In genomic region chr1:172016031-172016430, GRCm38 (mm10) we compare ENCODE assay signal across 10 mouse cellular contexts. TPM values are rescaled to one million over a fixed set of nuclear protein-coding genes. Genes with fewer than 3 reads are reported as not detected.
DNase-seq lines count a peak whose midpoint lies in the region; ATAC-seq and TF ChIP-seq lines count a peak whose summit lies in the region.
"Had no signal": no experiment of that assay in that cellular context is flagged by ENCODE, and none has a peak within 500 bp of the region (broad histone marks: within the 10 kb centered on the region; RNA-seq: fewer than 3 reads in every experiment).

No protein-coding gene starts in this region.

- H3K4me3 ChIP-seq in kidney, postnatal 0 days (replicated peaks; ENCODE audit: low read depth, low read length): no peak overlapping the region
- H3K4me3 ChIP-seq in embryonic facial prominence, embryonic 11.5 days (ENCODE audit: low read depth, low read length): no peak overlapping the region
- H3K4me3 ChIP-seq in hindbrain, embryonic 14.5 days (replicated peaks; ENCODE audit: low read length): no peak overlapping the region
- no peak overlapping the region for H3K4me3 ChIP-seq in midbrain, postnatal 0 days (ENCODE audit: low read depth, low read length)

- no peaks in the 10 kb centered on the region for H3K9me3 ChIP-seq in kidney, postnatal 0 days (replicated peaks; ENCODE audit: low read length)
- H3K9me3 ChIP-seq in embryonic facial prominence, embryonic 11.5 days (replicated peaks; ENCODE audit: control insufficient read depth, low read length): no peaks in the 10 kb centered on the region
- H3K9me3 ChIP-seq in hindbrain, embryonic 14.5 days (ENCODE audit: control insufficient read depth, low read length): no peaks in the 10 kb centered on the region
- H3K9me3 ChIP-seq in midbrain, postnatal 0 days (ENCODE audit: low read length): no peaks in the 10 kb centered on the region

- H3K4me2 ChIP-seq in kidney, postnatal 0 days (ENCODE audit: low read length): peak overlapping the region; percentile 31; the same call in 1 of the 2 replicates
- peak overlapping the region; percentile 19 for H3K4me2 ChIP-seq in embryonic facial prominence, embryonic 11.5 days (ENCODE audit: low read depth, low read length)
- peak overlapping the region; percentile 36 for H3K4me2 ChIP-seq in hindbrain, embryonic 14.5 days (replicated peaks)
- H3K4me2 ChIP-seq in midbrain, postnatal 0 days (ENCODE audit: low read depth, low read length, poor library complexity, severe bottlenecking): peak overlapping the region; percentile 12

- H3K9ac ChIP-seq in kidney, postnatal 0 days (ENCODE audit: low read depth, low read length): 0 out of 2 replicates have a peak overlapping the region, but pooled peaks have one; percentile 18
- no peak overlapping the region; the same call in none of the 2 replicates for H3K9ac ChIP-seq in embryonic facial prominence, embryonic 11.5 days (replicated peaks; ENCODE audit: low read length)
- peak overlapping the region; percentile 39 for H3K9ac ChIP-seq in hindbrain, embryonic 14.5 days
- no peak overlapping the region for H3K9ac ChIP-seq in midbrain, postnatal 0 days (replicated peaks; ENCODE audit: low read length, poor library complexity, severe bottlenecking)

- whole genome bisulfite sequencing in kidney, postnatal 0 days: 42% methylated on average over 8 of the region's 8 CpGs
- WGBS in embryonic facial prominence, embryonic 11.5 days: 78% methylated on average over 8 of the region's 8 CpGs
- 38% methylated on average over 8 of the region's 8 CpGs for WGBS in hindbrain, embryonic 14.5 days
- 40% methylated on average over 8 of the region's 8 CpGs for WGBS in midbrain, postnatal 0 days

- H3K4me1 ChIP-seq in kidney, postnatal 0 days (replicated peaks; ENCODE audit: insufficient read depth, low read length): peaks cover 28% of the 10 kb centered on the region
- peaks cover 17% of the 10 kb centered on the region; the same call in 1 of the 2 replicates for H3K4me1 ChIP-seq in embryonic facial prominence, embryonic 11.5 days (ENCODE audit: control insufficient read depth, insufficient read depth, low read length)
- H3K4me1 ChIP-seq in hindbrain, embryonic 14.5 days (replicated peaks; ENCODE audit: control insufficient read depth, insufficient read depth, low read length): peaks cover 82% of the 10 kb centered on the region
- H3K4me1 ChIP-seq in midbrain, postnatal 0 days (ENCODE audit: insufficient read depth, low read length): peaks cover 37% of the 10 kb centered on the region

- peak; percentile 56 for DNase-seq in kidney, postnatal 0 days (ENCODE audit: low spot score)
- no peak for DNase-seq in kidney, postnatal 25 days
- no peak for DNase-seq in embryonic facial prominence, embryonic 11.5 days (ENCODE audit: low spot score)
- no peak for DNase-seq in hindbrain, embryonic 14.5 days (ENCODE audit: low spot score)
- DNase-seq in midbrain, postnatal 0 days (ENCODE audit: low spot score): no peak
- no peak for DNase-seq in cerebellum, adult 18-20 months
- no peak for DNase-seq in cerebellum, adult 9-10 months
- no peak for DNase-seq in lung, postnatal 14 days
- DNase-seq: kidney, adult 18-20 months had no signal

- H3K36me3 ChIP-seq in kidney, postnatal 0 days (ENCODE audit: insufficient read depth, low read length): no peaks in the 10 kb centered on the region
- H3K36me3 ChIP-seq in embryonic facial prominence, embryonic 11.5 days (replicated peaks; ENCODE audit: control insufficient read depth, insufficient read depth, low read depth, low read length): peaks cover 9% of the 10 kb centered on the region
- H3K36me3 ChIP-seq in hindbrain, embryonic 14.5 days (replicated peaks; ENCODE audit: control insufficient read depth, insufficient read depth): peaks cover 27% of the 10 kb centered on the region
- peaks cover 13% of the 10 kb centered on the region for H3K36me3 ChIP-seq in midbrain, postnatal 0 days (ENCODE audit: insufficient read depth, low read length)

- no peak for TF ChIP-seq CTCF in kidney, postnatal 0 days (IDR thresholded peaks at IDR 0.05; ENCODE audit: low read depth)
- no peak for TF ChIP-seq CTCF in midbrain, postnatal 0 days (IDR thresholded peaks at IDR 0.05)

- ATAC-seq in kidney, postnatal 0 days (replicated peaks; ENCODE audit: low FRiP score, low read depth): no peak
- ATAC-seq in embryonic facial prominence, embryonic 11.5 days (replicated peaks; ENCODE audit: insufficient number of reproducible peaks, low FRiP score, low TSS enrichment, low read depth): no peak
- no peak for ATAC-seq in hindbrain, embryonic 14.5 days (ENCODE audit: low FRiP score)
- ATAC-seq in midbrain, postnatal 0 days (ENCODE audit: low FRiP score): no peak

- H3K27ac ChIP-seq in kidney, postnatal 0 days: peak overlapping the region; percentile 57; the same call in 1 of the 2 replicates
- peak overlapping the region; percentile 80 for H3K27ac ChIP-seq in embryonic facial prominence, embryonic 11.5 days (replicated peaks; ENCODE audit: low read depth, low read length)
- H3K27ac ChIP-seq in hindbrain, embryonic 14.5 days: peak overlapping the region; percentile 88
- H3K27ac ChIP-seq in midbrain, postnatal 0 days (ENCODE audit: low read depth, low read length): peak overlapping the region; percentile 48; the same call in 1 of the 2 replicates

- H3K27me3 ChIP-seq in kidney, postnatal 0 days (ENCODE audit: insufficient read depth, low read length): no peaks in the 10 kb centered on the region
- H3K27me3 ChIP-seq in embryonic facial prominence, embryonic 11.5 days (ENCODE audit: control insufficient read depth, insufficient read depth, low read length): no peaks in the 10 kb centered on the region
- no peaks in the 10 kb centered on the region for H3K27me3 ChIP-seq in hindbrain, embryonic 14.5 days (ENCODE audit: control insufficient read depth, insufficient read depth, low read length)
- H3K27me3 ChIP-seq in midbrain, postnatal 0 days (ENCODE audit: insufficient read depth, low read length): no peaks in the 10 kb centered on the region

RNA-seq across cellular contexts. Expression of gene Vangl2, which starts 12.2 kb away (rescaled TPM):
- polyA plus RNA-seq in kidney, postnatal 0 days (2015; fragmentation: Nextera tagmentation; extraction: Ambion mirVana): 13.6 and 13.8 TPM in 2 replicates
- 25.3 and 28.6 TPM in 2 replicates for polyA plus RNA-seq in embryonic facial prominence, embryonic 11.5 days (2014; fragmentation: Nextera tagmentation; extraction: Ambion mirVana)
- 48.9 and 49.5 TPM in 2 replicates for polyA plus RNA-seq in hindbrain, embryonic 14.5 days (2014; fragmentation: Nextera tagmentation; extraction: Ambion mirVana)
- total RNA-seq in midbrain, postnatal 0 days (2014; rRNA removed): 85.8 and 115 TPM in 2 replicates
- polyA plus RNA-seq in midbrain, postnatal 0 days (2015; fragmentation: Nextera tagmentation; extraction: Ambion mirVana): 43.1 and 44.2 TPM in 2 replicates

RNA-seq across cellular contexts. Expression of gene Nhlh1, which starts 41.3 kb away (rescaled TPM):
- not detected in 2 replicates for polyA plus RNA-seq in kidney, postnatal 0 days (2015; fragmentation: Nextera tagmentation; extraction: Ambion mirVana)
- polyA plus RNA-seq in embryonic facial prominence, embryonic 11.5 days (2014; fragmentation: Nextera tagmentation; extraction: Ambion mirVana): 4.6 and 6.5 TPM in 2 replicates
- polyA plus RNA-seq in hindbrain, embryonic 14.5 days (2014; fragmentation: Nextera tagmentation; extraction: Ambion mirVana): 2.7 and 3.6 TPM in 2 replicates
- 0.38 and 3.6 TPM in 2 replicates for total RNA-seq in midbrain, postnatal 0 days (2014; rRNA removed)
- polyA plus RNA-seq in midbrain, postnatal 0 days (2015; fragmentation: Nextera tagmentation; extraction: Ambion mirVana): 0.12 TPM in 1 of 2 replicates, not detected in the other
- polyA plus RNA-seq: liver, embryonic 16.5 days had no signal

Comparison
In these comparisons a context has a peak if more than half of its experiments do, and no peak if none do; other contexts are left out.
1. H3K9ac ChIP-seq: peak in kidney, postnatal 0 days (single experiment) and hindbrain, embryonic 14.5 days (single experiment); none in embryonic facial prominence, embryonic 11.5 days (single experiment) and midbrain, postnatal 0 days (single experiment).
2. Peak in every context shown above with its lines, with median percentiles within 50 percentile points of each other: H3K27ac ChIP-seq and H3K4me2 ChIP-seq.